Mouse (Mus musculus): ENCODE measurements around the gene Sv2b. TPM values are rescaled to one million over a fixed set of nuclear protein-coding genes. Genes with fewer than 3 reads are reported as not detected.

Gene Sv2b
- polyA plus RNA-seq, 1 experiment, result 0.43 TPM

DNA sequence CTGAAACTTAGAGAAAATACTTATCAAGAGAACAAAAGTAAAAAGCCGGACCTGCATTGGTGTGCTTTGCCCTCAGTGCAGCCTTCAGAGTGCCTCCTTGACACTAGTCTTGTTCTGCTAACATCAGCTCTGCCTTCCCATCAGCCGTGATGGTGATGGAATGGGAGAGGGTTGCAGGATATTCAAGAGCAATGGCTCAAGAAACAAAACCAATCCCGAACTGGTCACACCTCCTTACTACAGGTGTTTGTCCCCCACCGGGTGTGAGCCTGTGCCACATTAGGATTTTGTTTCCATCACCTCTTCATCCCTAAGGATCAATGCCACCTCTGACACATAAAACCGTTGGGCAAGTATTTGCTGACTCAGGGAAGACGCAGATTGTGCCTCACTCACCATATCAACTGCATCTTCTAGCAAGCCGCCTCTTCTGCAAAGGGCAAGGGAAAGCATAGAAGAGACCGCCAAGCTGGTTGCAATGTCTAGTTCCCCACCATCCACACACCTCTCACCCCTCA is 1.4 kb downstream of the Sv2b start:
- Histone ChIP-seq H3K4me3 (ENCODE audit: control insufficient read depth, low read depth, low read length) (no peak overlapping the region), H3K27me3 (ENCODE audit: control insufficient read depth, insufficient read depth, low read length) (no peaks in the 10 kb centered on the region), H3K27ac (ENCODE audit: control insufficient read depth, insufficient read depth, low read depth, low read length) (no peak overlapping the region), H3K4me1 (ENCODE audit: control insufficient read depth, insufficient read depth, low read length) (peaks cover 10% of the 10 kb centered on the region), H3K36me3 (ENCODE audit: control insufficient read depth, insufficient read depth, low read length) (no peaks in the 10 kb centered on the region)
- no peak for TF ChIP-seq POLR2A (IDR thresholded peaks at IDR 0.05; ENCODE audit: control insufficient read depth, low read depth, low read length)
- no peak for TF ChIP-seq CTCF (IDR thresholded peaks at IDR 0.05; ENCODE audit: control insufficient read depth, insufficient read depth, insufficient replicate concordance, low read depth, low read length)

DNA sequence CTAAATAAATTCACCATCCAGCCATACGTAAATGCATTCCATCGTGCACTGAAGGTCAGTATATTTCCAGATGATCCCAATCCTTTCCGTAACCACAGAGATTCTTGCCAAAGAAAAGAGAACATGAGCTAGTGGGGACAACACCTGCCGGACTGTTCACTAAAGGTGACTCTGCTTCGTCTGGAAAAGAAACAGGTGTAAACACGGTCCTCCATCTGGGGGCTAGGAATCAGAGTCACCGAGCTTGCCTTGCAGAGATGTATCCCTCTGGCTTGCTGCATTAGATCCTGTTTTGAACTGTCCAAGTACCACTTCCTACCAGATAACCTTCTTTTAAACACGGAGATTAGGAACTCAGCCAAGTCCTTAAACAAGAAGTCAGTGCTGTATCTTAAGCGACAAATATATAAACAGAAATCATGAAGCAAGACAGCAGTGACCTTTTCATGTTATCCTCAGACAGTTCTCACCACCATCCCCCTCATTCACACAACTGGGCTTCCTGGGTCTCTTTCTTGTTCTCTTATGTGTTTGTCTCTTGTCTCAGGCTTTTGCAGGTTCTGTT is 3.1 kb downstream of the Sv2b start:
- Histone ChIP-seq H3K36me3 (ENCODE audit: control insufficient read depth, insufficient read depth, low read length) (no peaks in the 10 kb centered on the region), H3K27me3 (ENCODE audit: control insufficient read depth, insufficient read depth, low read length) (no peaks in the 10 kb centered on the region), H3K4me1 (ENCODE audit: control insufficient read depth, insufficient read depth, low read length) (peaks cover 10% of the 10 kb centered on the region), H3K27ac (ENCODE audit: control insufficient read depth, insufficient read depth, low read depth, low read length) (no peak overlapping the region), H3K4me3 (ENCODE audit: control insufficient read depth, low read depth, low read length) (no peak overlapping the region)
- TF ChIP-seq CTCF (IDR thresholded peaks at IDR 0.05; ENCODE audit: control insufficient read depth, insufficient read depth, insufficient replicate concordance, low read depth, low read length) (no peak), POLR2A (IDR thresholded peaks at IDR 0.05; ENCODE audit: control insufficient read depth, low read depth, low read length) (no peak)

DNA sequence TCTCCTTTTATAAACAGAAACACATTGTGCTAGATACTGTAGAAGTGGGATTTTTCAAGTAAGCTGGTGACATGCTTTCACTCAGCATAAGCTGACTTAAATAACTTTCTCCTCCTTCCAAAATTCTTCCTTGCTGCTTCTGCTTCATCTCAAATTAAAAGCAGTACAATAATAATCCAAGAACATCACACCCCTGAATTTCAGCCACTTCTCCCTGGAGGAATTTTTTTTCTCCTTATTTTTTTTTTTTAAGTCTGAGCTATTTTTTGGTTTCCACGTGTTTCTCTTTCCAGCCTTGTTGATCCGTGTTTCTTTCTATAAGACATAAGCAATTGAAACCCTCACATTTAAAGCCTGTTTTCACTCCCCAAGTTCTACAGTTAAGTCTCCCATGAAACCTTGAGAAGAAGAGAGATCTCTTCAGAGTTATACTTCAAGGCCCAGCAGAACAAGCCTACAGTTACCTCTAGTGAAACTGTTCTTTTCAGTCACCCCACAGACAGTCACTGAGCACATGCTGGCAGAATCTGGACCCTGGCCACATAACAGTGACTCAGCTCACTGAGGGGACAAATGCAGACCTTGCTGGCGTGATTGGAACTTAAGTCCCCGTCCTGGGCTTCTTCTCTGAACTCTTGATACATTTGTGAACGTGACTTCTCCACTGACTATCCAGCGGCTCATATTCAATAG is 6.4 kb downstream of the Sv2b start:
- H3K4me3 ChIP-seq (ENCODE audit: control insufficient read depth, low read depth, low read length), result no peak overlapping the region
- no peaks in the 10 kb centered on the region for H3K27me3 ChIP-seq (ENCODE audit: control insufficient read depth, insufficient read depth, low read length)
- H3K36me3 ChIP-seq (ENCODE audit: control insufficient read depth, insufficient read depth, low read length), result no peaks in the 10 kb centered on the region
- no peaks in the 10 kb centered on the region for H3K4me1 ChIP-seq (ENCODE audit: control insufficient read depth, insufficient read depth, low read length)
- no peak overlapping the region for H3K27ac ChIP-seq (ENCODE audit: control insufficient read depth, insufficient read depth, low read depth, low read length)
- TF ChIP-seq CTCF (IDR thresholded peaks at IDR 0.05; ENCODE audit: control insufficient read depth, insufficient read depth, insufficient replicate concordance, low read depth, low read length) (no peak), POLR2A (IDR thresholded peaks at IDR 0.05; ENCODE audit: control insufficient read depth, low read depth, low read length) (no peak)

DNA sequence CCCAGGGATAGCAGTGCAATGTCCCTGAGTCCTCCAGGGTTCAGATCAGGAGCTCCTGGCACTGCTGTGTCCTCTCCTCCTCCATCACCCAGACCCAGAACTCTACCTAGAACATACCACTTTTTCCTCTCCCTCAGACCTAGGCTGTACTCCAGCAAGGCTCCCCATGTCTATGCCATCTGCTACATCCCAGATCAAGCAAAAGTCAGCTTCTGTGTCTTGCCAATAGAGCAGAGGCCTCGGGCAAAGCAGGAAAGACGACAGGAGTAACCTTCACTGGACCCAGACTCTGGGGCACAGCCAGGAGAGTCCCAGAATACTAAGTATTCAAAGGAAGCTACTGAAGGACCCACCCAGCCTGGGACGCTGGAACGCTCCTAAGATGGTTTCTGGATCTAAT is 9.8 kb downstream of the Sv2b start:
- no peak for TF ChIP-seq CTCF (IDR thresholded peaks at IDR 0.05; ENCODE audit: control insufficient read depth, insufficient read depth, insufficient replicate concordance, low read depth, low read length)
- no peak for TF ChIP-seq POLR2A (IDR thresholded peaks at IDR 0.05; ENCODE audit: control insufficient read depth, low read depth, low read length)
- Histone ChIP-seq H3K36me3 (ENCODE audit: control insufficient read depth, insufficient read depth, low read length) (no peaks in the 10 kb centered on the region), H3K27me3 (ENCODE audit: control insufficient read depth, insufficient read depth, low read length) (no peaks in the 10 kb centered on the region), H3K4me3 (ENCODE audit: control insufficient read depth, low read depth, low read length) (no peak overlapping the region), H3K4me1 (ENCODE audit: control insufficient read depth, insufficient read depth, low read length) (no peaks in the 10 kb centered on the region), H3K27ac (ENCODE audit: control insufficient read depth, insufficient read depth, low read depth, low read length) (no peak overlapping the region)

DNA sequence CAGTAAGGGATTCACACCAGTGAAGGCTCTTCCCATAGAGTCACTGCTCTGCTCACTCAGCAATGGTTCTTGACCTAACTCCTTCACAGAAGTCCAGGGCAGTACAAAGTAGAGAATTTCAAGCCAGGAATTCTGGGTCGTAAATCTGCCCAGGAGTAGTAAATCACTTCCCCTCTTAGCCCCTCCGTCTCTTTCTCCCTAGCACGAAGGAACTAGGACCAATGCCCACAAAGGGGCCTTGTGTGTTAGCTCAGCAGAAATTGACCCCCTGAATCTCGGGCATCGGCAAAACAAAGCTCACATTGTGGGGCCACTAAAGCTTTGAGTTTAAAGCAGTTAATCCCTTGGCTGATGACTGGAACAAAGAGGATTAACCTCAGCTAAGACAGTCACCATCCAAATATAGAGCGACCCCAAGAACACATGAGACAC is 12.4 kb downstream of the Sv2b start:
- no peak for TF ChIP-seq CTCF (IDR thresholded peaks at IDR 0.05; ENCODE audit: control insufficient read depth, insufficient read depth, insufficient replicate concordance, low read depth, low read length)
- no peak for TF ChIP-seq POLR2A (IDR thresholded peaks at IDR 0.05; ENCODE audit: control insufficient read depth, low read depth, low read length)
- no peak overlapping the region for H3K27ac ChIP-seq (ENCODE audit: control insufficient read depth, insufficient read depth, low read depth, low read length)
- H3K4me1 ChIP-seq (ENCODE audit: control insufficient read depth, insufficient read depth, low read length), result no peaks in the 10 kb centered on the region
- no peak overlapping the region for H3K4me3 ChIP-seq (ENCODE audit: control insufficient read depth, low read depth, low read length)
- H3K36me3 ChIP-seq (ENCODE audit: control insufficient read depth, insufficient read depth, low read length), result no peaks in the 10 kb centered on the region
- H3K27me3 ChIP-seq (ENCODE audit: control insufficient read depth, insufficient read depth, low read length), result no peaks in the 10 kb centered on the region

DNA sequence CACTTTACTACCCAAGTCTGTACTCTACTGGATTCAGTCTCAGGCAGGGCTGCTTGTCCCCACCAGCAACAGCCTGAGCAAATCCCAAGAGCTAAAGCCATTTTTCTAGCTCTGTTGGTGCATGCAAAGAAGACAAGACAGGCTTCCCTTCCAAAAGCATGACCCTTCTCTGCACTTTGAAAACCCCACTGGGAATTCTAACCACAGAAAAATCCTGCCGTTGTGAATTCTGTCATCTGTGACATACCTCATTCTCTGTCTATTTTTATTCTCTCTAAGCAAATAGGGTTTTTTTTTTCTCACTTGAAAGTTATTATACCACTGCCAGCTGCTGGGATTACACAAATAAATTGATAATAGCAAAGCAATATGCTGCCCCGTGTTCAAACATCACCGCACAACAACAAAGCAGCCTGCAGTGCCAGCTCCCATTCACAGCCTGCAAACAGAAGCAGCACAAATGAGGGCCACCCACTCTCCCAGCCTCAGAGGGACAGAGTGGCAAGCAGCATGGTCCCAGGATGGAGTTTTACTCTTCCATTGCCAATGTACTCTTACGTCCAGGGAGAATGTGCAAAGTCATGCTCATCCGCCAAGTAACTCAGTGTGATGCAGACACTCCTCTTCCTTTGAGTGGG is 13.7 kb downstream of the Sv2b start:
- Histone ChIP-seq H3K27ac (ENCODE audit: control insufficient read depth, insufficient read depth, low read depth, low read length) (no peak overlapping the region), H3K4me3 (ENCODE audit: control insufficient read depth, low read depth, low read length) (no peak overlapping the region), H3K4me1 (ENCODE audit: control insufficient read depth, insufficient read depth, low read length) (no peaks in the 10 kb centered on the region), H3K36me3 (ENCODE audit: control insufficient read depth, insufficient read depth, low read length) (no peaks in the 10 kb centered on the region), H3K27me3 (ENCODE audit: control insufficient read depth, insufficient read depth, low read length) (no peaks in the 10 kb centered on the region)
- TF ChIP-seq POLR2A (IDR thresholded peaks at IDR 0.05; ENCODE audit: control insufficient read depth, low read depth, low read length) (no peak), CTCF (IDR thresholded peaks at IDR 0.05; ENCODE audit: control insufficient read depth, insufficient read depth, insufficient replicate concordance, low read depth, low read length) (no peak)

DNA sequence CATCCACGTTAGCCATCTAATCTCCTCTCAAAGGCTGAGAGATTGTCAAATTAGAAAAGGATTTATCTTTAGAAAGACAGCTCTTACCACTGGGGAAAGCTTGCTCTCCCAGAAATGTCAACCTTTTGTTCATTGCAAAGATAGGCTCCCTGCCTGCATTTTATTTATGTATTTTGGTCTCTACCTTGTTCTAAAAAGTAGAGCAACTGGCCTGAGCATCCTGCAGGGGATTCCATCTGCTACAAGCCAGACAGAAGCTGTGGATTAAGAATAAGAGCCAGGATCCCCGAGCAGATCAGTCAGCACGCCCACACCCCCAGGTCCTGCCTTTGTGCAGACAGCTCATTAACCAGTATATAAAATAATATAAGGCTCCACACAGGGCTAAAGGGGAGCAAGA is 16.8 kb downstream of the Sv2b start:
- TF ChIP-seq CTCF (IDR thresholded peaks at IDR 0.05; ENCODE audit: control insufficient read depth, insufficient read depth, insufficient replicate concordance, low read depth, low read length) (no peak), POLR2A (IDR thresholded peaks at IDR 0.05; ENCODE audit: control insufficient read depth, low read depth, low read length) (no peak)
- H3K4me3 ChIP-seq (ENCODE audit: control insufficient read depth, low read depth, low read length), result no peak overlapping the region
- no peaks in the 10 kb centered on the region for H3K36me3 ChIP-seq (ENCODE audit: control insufficient read depth, insufficient read depth, low read length)
- H3K4me1 ChIP-seq (ENCODE audit: control insufficient read depth, insufficient read depth, low read length), result no peaks in the 10 kb centered on the region
- no peaks in the 10 kb centered on the region for H3K27me3 ChIP-seq (ENCODE audit: control insufficient read depth, insufficient read depth, low read length)
- no peak overlapping the region for H3K27ac ChIP-seq (ENCODE audit: control insufficient read depth, insufficient read depth, low read depth, low read length)
